Mouse (Mus musculus): ENCODE data around the gene Zbtb46. TPM values are rescaled to one million over a fixed set of nuclear protein-coding genes. Genes with fewer than 3 reads are reported as not detected.

The Zbtb46 gene
- total RNA-seq, 2 experiments from 2014 or later: 8.0 to 8.4 TPM

GRCm38 (mm10) chr2:181465423-181465822 lies 6.2 kb upstream of the Zbtb46 start:
- DNase-seq (ENCODE audit: low spot score in 2 of 2): no peak

GRCm38 (mm10) chr2:181463008-181463738 lies 3.9 kb upstream of the Zbtb46 start:
- peak in 1 of 2 experiments; percentile 23 for DNase-seq (ENCODE audit: low spot score in 2 of 2)

GRCm38 (mm10) chr2:181462604-181463003 lies 3.4 kb upstream of the Zbtb46 start:
- DNase-seq (ENCODE audit: low spot score in 2 of 2): no peak

- DNase-seq (ENCODE audit: low spot score in 2 of 2): no peak
These were observed 2.4 kb upstream of the Zbtb46 start for GRCm38 (mm10) chr2:181461536-181462100.

GRCm38 (mm10) chr2:181459673-181460621 lies 721 bp upstream of the Zbtb46 start:
- DNase-seq (ENCODE audit: low spot score in 2 of 2): no peak

- no peak for DNase-seq (ENCODE audit: low spot score in 2 of 2)
These were observed 644 bp downstream of the Zbtb46 start for GRCm38 (mm10) chr2:181458411-181459152.

GRCm38 (mm10) chr2:181457831-181458230 lies 1.4 kb downstream of the Zbtb46 start:
- DNase-seq (ENCODE audit: low spot score in 2 of 2): no peak

- no peak for DNase-seq (ENCODE audit: low spot score in 2 of 2)
These were observed 3.3 kb downstream of the Zbtb46 start for GRCm38 (mm10) chr2:181455899-181456298.

GRCm38 (mm10) chr2:181453274-181453673 lies 6.0 kb downstream of the Zbtb46 start:
- no peak for DNase-seq (ENCODE audit: low spot score in 2 of 2)

GRCm38 (mm10) chr2:181452181-181452580 lies 7.0 kb downstream of the Zbtb46 start:
- DNase-seq (ENCODE audit: low spot score in 2 of 2): no peak

GRCm38 (mm10) chr2:181443016-181443415 lies 16.2 kb downstream of the Zbtb46 start:
- no peak for DNase-seq (ENCODE audit: low spot score in 2 of 2)

GRCm38 (mm10) chr2:181438176-181438575 lies 21.1 kb downstream of the Zbtb46 start:
- DNase-seq (ENCODE audit: low spot score in 2 of 2): no peak

GRCm38 (mm10) chr2:181436246-181436645 lies 23.0 kb downstream of the Zbtb46 start:
- no peak for DNase-seq (ENCODE audit: low spot score in 2 of 2)

- DNase-seq (ENCODE audit: low spot score in 2 of 2): no peak
These were observed 35.4 kb downstream of the Zbtb46 start for GRCm38 (mm10) chr2:181423834-181424233.

GRCm38 (mm10) chr2:181420903-181421638 lies 38.2 kb downstream of the Zbtb46 start:
- no peak for DNase-seq (ENCODE audit: low spot score in 2 of 2)

GRCm38 (mm10) chr2:181420426-181420825 lies 38.8 kb downstream of the Zbtb46 start:
- DNase-seq (ENCODE audit: low spot score in 2 of 2): peak; percentile 50 to 69

GRCm38 (mm10) chr2:181419359-181419758 lies 39.9 kb downstream of the Zbtb46 start:
- DNase-seq (ENCODE audit: low spot score in 2 of 2): no peak

- no peak for DNase-seq (ENCODE audit: low spot score in 2 of 2)
These were observed 43.3 kb downstream of the Zbtb46 start for GRCm38 (mm10) chr2:181415945-181416344.

GRCm38 (mm10) chr2:181413141-181413540 lies 46.1 kb downstream of the Zbtb46 start:
- no peak for DNase-seq (ENCODE audit: low spot score in 2 of 2)

- peak; percentile 18 to 62 for DNase-seq (ENCODE audit: low spot score in 2 of 2)
These were observed 48.3 kb downstream of the Zbtb46 start for GRCm38 (mm10) chr2:181410760-181411473.

Measured in layer of hippocampus, adult 18-20 months (tissue).